Mouse (Mus musculus): ENCODE results near the gene Iqcd. TPM values are rescaled to one million over a fixed set of nuclear protein-coding genes. Genes with fewer than 3 reads are reported as not detected.

The Iqcd gene
- polyA plus RNA-seq, 1 experiment from 2014 or later, result 0.40 TPM

DNA sequence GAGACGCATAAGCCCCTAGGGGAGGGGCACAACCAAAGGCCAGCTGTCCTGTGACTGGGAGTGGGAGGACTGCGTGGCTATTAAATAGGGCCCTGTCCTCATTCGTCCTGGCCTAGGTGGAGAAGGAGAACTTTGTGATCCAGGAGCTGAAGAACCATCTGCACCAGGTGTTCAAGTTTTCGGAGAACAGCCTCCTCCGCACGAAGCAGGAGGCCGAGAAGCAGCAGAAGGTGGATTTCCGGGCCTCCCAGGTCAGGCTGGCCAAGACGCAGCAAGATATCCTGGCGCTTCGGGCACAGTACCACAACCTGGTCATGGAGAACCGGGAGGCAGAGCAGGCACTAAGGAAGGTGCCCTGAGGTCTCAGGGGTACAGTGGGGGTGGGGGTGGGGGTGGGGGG, 13.4 kb downstream of the Iqcd start:
- Histone ChIP-seq H3K4me3 (ENCODE audit: low read depth, low read length) (no peak overlapping the region), H3K4me2 (ENCODE audit: low read depth, severe bottlenecking) (no peak overlapping the region), H3K9ac (ENCODE audit: low read length) (no peak overlapping the region), H3K27me3 (ENCODE audit: control insufficient read depth, insufficient read depth, low read length) (no peaks in the 10 kb centered on the region), H3K4me1 (ENCODE audit: control insufficient read depth, insufficient read depth, low read length) (no peaks in the 10 kb centered on the region), H3K9me3 (ENCODE audit: control insufficient read depth, low read length) (no peaks in the 10 kb centered on the region), H3K36me3 (ENCODE audit: control insufficient read depth, insufficient read depth, low read length) (no peaks in the 10 kb centered on the region), H3K27ac (replicated peaks; ENCODE audit: low read depth, low read length) (no peak overlapping the region)
- DNase-seq (ENCODE audit: low spot score), result no peak
- 89% methylated on average over 12 of the region's 12 CpGs for WGBS
- no peak for ATAC-seq (ENCODE audit: insufficient number of reproducible peaks, low FRiP score, low TSS enrichment, low read depth)

DNA sequence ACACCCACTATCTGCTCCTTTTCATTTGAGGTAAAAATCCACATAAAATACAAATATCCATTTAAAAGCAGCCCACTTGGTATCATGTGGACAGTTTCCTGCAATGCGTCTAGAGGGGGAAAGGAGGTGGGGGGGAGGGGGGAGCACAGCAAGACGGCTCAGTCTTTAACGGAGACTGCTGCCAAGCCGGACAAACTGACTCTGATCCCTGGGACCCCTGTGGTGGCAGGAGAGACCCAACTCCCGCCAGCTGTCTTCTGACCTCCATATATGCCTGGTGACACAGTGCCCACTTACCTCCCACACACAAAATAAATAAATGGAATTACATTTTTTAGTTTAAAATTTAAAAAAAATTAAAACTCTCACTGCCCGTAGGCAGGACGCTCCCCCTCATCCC, 14.7 kb downstream of the Iqcd start:
- ATAC-seq (ENCODE audit: insufficient number of reproducible peaks, low FRiP score, low TSS enrichment, low read depth) (no peak), DNase-seq (ENCODE audit: low spot score) (no peak)
- no peaks in the 10 kb centered on the region for H3K9me3 ChIP-seq (ENCODE audit: control insufficient read depth, low read length)
- no peak overlapping the region for H3K4me2 ChIP-seq (ENCODE audit: low read depth, severe bottlenecking)
- H3K9ac ChIP-seq (ENCODE audit: low read length), result no peak overlapping the region
- H3K27me3 ChIP-seq (ENCODE audit: control insufficient read depth, insufficient read depth, low read length), result no peaks in the 10 kb centered on the region
- no peaks in the 10 kb centered on the region for H3K36me3 ChIP-seq (ENCODE audit: control insufficient read depth, insufficient read depth, low read length)
- no peaks in the 10 kb centered on the region for H3K4me1 ChIP-seq (ENCODE audit: control insufficient read depth, insufficient read depth, low read length)
- H3K27ac ChIP-seq (replicated peaks; ENCODE audit: low read depth, low read length), result no peak overlapping the region
- WGBS, result 65% methylated on average over 7 of the region's 7 CpGs
- H3K4me3 ChIP-seq (ENCODE audit: low read depth, low read length), result no peak overlapping the region

DNA sequence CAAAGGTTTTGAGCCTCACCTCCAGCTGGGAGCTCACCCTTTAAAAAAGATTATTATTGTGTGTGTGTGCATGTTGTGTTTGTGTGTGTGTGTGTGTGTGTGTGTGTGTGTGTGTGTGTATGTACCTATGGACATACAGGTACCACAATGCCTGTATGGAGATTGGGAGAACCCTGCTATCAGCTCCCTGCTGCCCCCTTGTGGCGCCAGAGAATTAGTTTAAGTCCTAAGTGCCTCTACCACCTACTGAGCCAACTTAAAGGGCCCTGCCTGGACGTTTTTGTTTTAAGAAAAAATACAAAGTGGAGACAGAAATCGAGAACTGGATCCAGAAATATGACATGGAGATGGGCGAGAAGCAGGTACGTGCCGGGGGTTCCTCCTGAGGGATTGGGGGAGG, 16.0 kb downstream of the Iqcd start:
- no peak overlapping the region for H3K9ac ChIP-seq (ENCODE audit: low read length)
- 6% methylated on average over 6 of the region's 6 CpGs for WGBS

DNA sequence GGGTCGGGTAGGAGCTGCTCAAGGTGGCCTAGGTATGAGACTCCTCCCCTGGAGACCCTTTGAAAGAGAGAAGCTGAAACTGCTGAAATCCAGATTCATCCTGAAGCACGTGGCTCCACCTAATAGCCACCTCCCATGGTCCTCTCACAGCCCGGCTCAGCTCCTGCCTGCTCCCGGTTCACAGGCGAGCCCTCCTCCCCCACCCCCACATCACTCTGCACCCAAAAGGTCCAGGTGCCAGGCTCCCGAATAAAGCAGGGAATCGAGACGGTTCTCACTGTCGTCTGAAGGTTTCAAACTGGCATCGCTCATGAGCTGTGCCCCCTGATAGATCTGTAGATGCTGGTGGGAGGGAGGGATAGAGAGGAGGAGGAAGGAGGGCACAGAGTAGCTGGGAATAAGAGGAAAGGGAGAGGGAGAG, 16.4 kb downstream of the Iqcd start:
- Histone ChIP-seq H3K27me3 (ENCODE audit: control insufficient read depth, insufficient read depth, low read length) (no peaks in the 10 kb centered on the region), H3K4me3 (ENCODE audit: low read depth, low read length) (peak overlapping the region; percentile 12), H3K4me1 (ENCODE audit: control insufficient read depth, insufficient read depth, low read length) (no peaks in the 10 kb centered on the region), H3K36me3 (ENCODE audit: control insufficient read depth, insufficient read depth, low read length) (no peaks in the 10 kb centered on the region), H3K9me3 (ENCODE audit: control insufficient read depth, low read length) (no peaks in the 10 kb centered on the region), H3K9ac (ENCODE audit: low read length) (no peak overlapping the region), H3K4me2 (ENCODE audit: low read depth, severe bottlenecking) (peak overlapping the region; percentile 50), H3K27ac (replicated peaks; ENCODE audit: low read depth, low read length) (no peak overlapping the region)
- 3% methylated on average over 10 of the region's 10 CpGs for WGBS
- peak; percentile 38 for DNase-seq (ENCODE audit: low spot score)
- ATAC-seq (ENCODE audit: insufficient number of reproducible peaks, low FRiP score, low TSS enrichment, low read depth), result no peak

More for the DNA sequence above, 16.0 kb downstream of the Iqcd start:
- H3K27ac ChIP-seq (replicated peaks; ENCODE audit: low read depth, low read length), result no peak overlapping the region
- no peaks in the 10 kb centered on the region for H3K9me3 ChIP-seq (ENCODE audit: control insufficient read depth, low read length)
- H3K36me3 ChIP-seq (ENCODE audit: control insufficient read depth, insufficient read depth, low read length), result no peaks in the 10 kb centered on the region
- no peaks in the 10 kb centered on the region for H3K4me1 ChIP-seq (ENCODE audit: control insufficient read depth, insufficient read depth, low read length)
- ATAC-seq (ENCODE audit: insufficient number of reproducible peaks, low FRiP score, low TSS enrichment, low read depth) (no peak), DNase-seq (ENCODE audit: low spot score) (peak; percentile 93)
- peak overlapping the region; percentile 12 for H3K4me3 ChIP-seq (ENCODE audit: low read depth, low read length)
- H3K27me3 ChIP-seq (ENCODE audit: control insufficient read depth, insufficient read depth, low read length), result no peaks in the 10 kb centered on the region
- peak overlapping the region; percentile 50 for H3K4me2 ChIP-seq (ENCODE audit: low read depth, severe bottlenecking)

- no peaks in the 10 kb centered on the region for H3K4me1 ChIP-seq (ENCODE audit: control insufficient read depth, insufficient read depth, low read length)
- no peaks in the 10 kb centered on the region for H3K9me3 ChIP-seq (ENCODE audit: control insufficient read depth, low read length)
- H3K27ac ChIP-seq (replicated peaks; ENCODE audit: low read depth, low read length), result no peak overlapping the region
- H3K4me3 ChIP-seq (ENCODE audit: low read depth, low read length), result peak overlapping the region; percentile 12
- peak; percentile 52; the same call in 1 of the 2 replicates for ATAC-seq (ENCODE audit: insufficient number of reproducible peaks, low FRiP score, low TSS enrichment, low read depth)
- no peaks in the 10 kb centered on the region for H3K36me3 ChIP-seq (ENCODE audit: control insufficient read depth, insufficient read depth, low read length)
- 2% methylated on average over 8 of the region's 8 CpGs for WGBS
- peak; percentile 95 for DNase-seq (ENCODE audit: low spot score)
- no peaks in the 10 kb centered on the region for H3K27me3 ChIP-seq (ENCODE audit: control insufficient read depth, insufficient read depth, low read length)
- no peak overlapping the region for H3K9ac ChIP-seq (ENCODE audit: low read length)
- peak overlapping the region; percentile 50 for H3K4me2 ChIP-seq (ENCODE audit: low read depth, severe bottlenecking)
These were observed 16.9 kb downstream of the Iqcd start for GRCm38 (mm10) chr5:120605688-120606087.

GRCm38 (mm10) chr5:120606590-120607200, 17.9 kb downstream of the Iqcd start:
- Histone ChIP-seq H3K36me3 (ENCODE audit: control insufficient read depth, insufficient read depth, low read length) (no peaks in the 10 kb centered on the region), H3K4me1 (ENCODE audit: control insufficient read depth, insufficient read depth, low read length) (peaks cover 8% of the 10 kb centered on the region), H3K9ac (ENCODE audit: low read length) (no peak overlapping the region), H3K27ac (replicated peaks; ENCODE audit: low read depth, low read length) (no peak overlapping the region), H3K4me2 (ENCODE audit: low read depth, severe bottlenecking) (no peak overlapping the region), H3K27me3 (ENCODE audit: control insufficient read depth, insufficient read depth, low read length) (no peaks in the 10 kb centered on the region), H3K9me3 (ENCODE audit: control insufficient read depth, low read length) (no peaks in the 10 kb centered on the region), H3K4me3 (ENCODE audit: low read depth, low read length) (no peak overlapping the region)
- ATAC-seq (ENCODE audit: insufficient number of reproducible peaks, low FRiP score, low TSS enrichment, low read depth), result no peak
- WGBS, result 60% methylated on average over 25 of the region's 25 CpGs
- no peak for DNase-seq (ENCODE audit: low spot score)

- no peak overlapping the region for H3K9ac ChIP-seq (ENCODE audit: low read length)
- no peak overlapping the region for H3K4me2 ChIP-seq (ENCODE audit: low read depth, severe bottlenecking)
- H3K36me3 ChIP-seq (ENCODE audit: control insufficient read depth, insufficient read depth, low read length), result no peaks in the 10 kb centered on the region
- DNase-seq (ENCODE audit: low spot score) (no peak), ATAC-seq (ENCODE audit: insufficient number of reproducible peaks, low FRiP score, low TSS enrichment, low read depth) (no peak)
- no peak overlapping the region for H3K4me3 ChIP-seq (ENCODE audit: low read depth, low read length)
- 77% methylated on average over 3 of the region's 3 CpGs for WGBS
- peaks cover 8% of the 10 kb centered on the region for H3K4me1 ChIP-seq (ENCODE audit: control insufficient read depth, insufficient read depth, low read length)
- no peak overlapping the region for H3K27ac ChIP-seq (replicated peaks; ENCODE audit: low read depth, low read length)
- H3K9me3 ChIP-seq (ENCODE audit: control insufficient read depth, low read length), result no peaks in the 10 kb centered on the region
- H3K27me3 ChIP-seq (ENCODE audit: control insufficient read depth, insufficient read depth, low read length), result no peaks in the 10 kb centered on the region
These were observed 18.5 kb downstream of the Iqcd start for GRCm38 (mm10) chr5:120607335-120607734.

GRCm38 (mm10) chr5:120609246-120609775, 20.5 kb downstream of the Iqcd start:
- DNase-seq (ENCODE audit: low spot score), result no peak
- no peak overlapping the region for H3K27ac ChIP-seq (replicated peaks; ENCODE audit: low read depth, low read length)
- no peak overlapping the region for H3K4me3 ChIP-seq (ENCODE audit: low read depth, low read length)
- no peaks in the 10 kb centered on the region for H3K27me3 ChIP-seq (ENCODE audit: control insufficient read depth, insufficient read depth, low read length)
- peaks cover 12% of the 10 kb centered on the region for H3K4me1 ChIP-seq (ENCODE audit: control insufficient read depth, insufficient read depth, low read length)
- no peak for ATAC-seq (ENCODE audit: insufficient number of reproducible peaks, low FRiP score, low TSS enrichment, low read depth)
- no peak overlapping the region for H3K4me2 ChIP-seq (ENCODE audit: low read depth, severe bottlenecking)
- H3K9me3 ChIP-seq (ENCODE audit: control insufficient read depth, low read length), result no peaks in the 10 kb centered on the region
- no peaks in the 10 kb centered on the region for H3K36me3 ChIP-seq (ENCODE audit: control insufficient read depth, insufficient read depth, low read length)
- H3K9ac ChIP-seq (ENCODE audit: low read length), result no peak overlapping the region
- 89% methylated on average over 16 of the region's 16 CpGs for WGBS

DNA sequence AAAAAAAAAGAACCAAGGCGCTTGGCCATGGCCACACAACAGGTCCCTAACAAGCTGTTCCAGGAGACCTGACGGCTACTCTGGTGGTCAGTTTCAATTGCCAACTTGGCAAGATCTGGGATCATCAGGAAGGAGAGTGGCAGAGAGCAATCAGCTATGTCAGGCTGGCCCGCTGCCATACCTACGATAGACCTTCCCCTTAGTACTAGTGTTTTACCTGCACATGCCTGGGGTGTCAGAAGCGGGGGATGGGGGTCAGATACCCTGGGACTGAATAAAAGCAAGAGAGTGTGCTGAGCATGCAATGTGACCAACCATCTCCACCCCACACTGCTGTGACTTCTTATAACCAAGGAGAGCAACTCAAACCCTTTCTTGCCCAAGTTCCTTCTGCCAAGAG, 22.1 kb downstream of the Iqcd start:
- H3K9ac ChIP-seq (ENCODE audit: low read length), result no peak overlapping the region
- H3K27ac ChIP-seq (replicated peaks; ENCODE audit: low read depth, low read length), result no peak overlapping the region
- H3K9me3 ChIP-seq (ENCODE audit: control insufficient read depth, low read length), result no peaks in the 10 kb centered on the region
- H3K4me3 ChIP-seq (ENCODE audit: low read depth, low read length), result no peak overlapping the region
- H3K27me3 ChIP-seq (ENCODE audit: control insufficient read depth, insufficient read depth, low read length), result no peaks in the 10 kb centered on the region
- no peak for ATAC-seq (ENCODE audit: insufficient number of reproducible peaks, low FRiP score, low TSS enrichment, low read depth)
- peaks cover 12% of the 10 kb centered on the region for H3K4me1 ChIP-seq (ENCODE audit: control insufficient read depth, insufficient read depth, low read length)
- no peak overlapping the region for H3K4me2 ChIP-seq (ENCODE audit: low read depth, severe bottlenecking)
- no peak for DNase-seq (ENCODE audit: low spot score)
- H3K36me3 ChIP-seq (ENCODE audit: control insufficient read depth, insufficient read depth, low read length), result peaks cover 2% of the 10 kb centered on the region; the same call in 1 of the 2 replicates
- WGBS, result 91% methylated on average over 5 of the region's 5 CpGs
